Mouse (Mus musculus): ENCODE measurements around the gene Ugcg. TPM values are rescaled to one million over a fixed set of nuclear protein-coding genes. Genes with fewer than 3 reads are reported as not detected.

Gene Ugcg
- polyA plus RNA-seq, 1 experiment from 2014 or later = 15.8 TPM

DNA sequence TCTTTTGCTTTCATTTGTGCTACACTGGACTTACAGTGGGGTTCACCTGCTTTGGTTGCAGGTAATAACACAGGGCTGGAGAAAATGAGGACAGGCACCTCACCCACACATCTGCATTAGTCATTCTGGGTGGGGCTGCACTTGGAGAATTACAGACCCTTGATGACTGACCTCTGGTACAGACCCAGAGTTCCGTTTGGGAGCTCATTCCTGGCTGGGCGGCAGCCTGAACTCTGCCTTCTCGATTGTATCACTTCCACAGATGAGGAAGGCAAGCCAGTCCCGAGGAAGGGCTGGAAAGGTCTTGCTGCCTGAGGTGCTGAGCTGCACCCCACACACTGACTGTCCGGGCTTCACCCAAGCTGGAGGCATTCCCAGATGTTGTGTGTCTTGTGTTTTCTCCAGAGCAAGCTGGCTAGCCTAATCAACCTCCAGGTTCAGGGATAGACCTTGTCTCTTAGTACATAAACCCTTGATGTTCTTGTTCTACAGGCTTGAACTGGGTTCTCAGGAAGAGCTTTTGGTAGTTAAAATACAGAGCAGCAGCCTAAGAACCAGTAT is 34.1 kb downstream of the Ugcg start:
- Histone ChIP-seq H3K27ac (ENCODE audit: low read length) (no peak overlapping the region), H3K4me2 (replicated peaks; ENCODE audit: low read depth, low read length) (no peak overlapping the region), H3K9me3 (ENCODE audit: control insufficient read depth, low read depth, low read length) (no peaks in the 10 kb centered on the region), H3K9ac (replicated peaks; ENCODE audit: low read depth, low read length) (no peak overlapping the region), H3K4me1 (ENCODE audit: control insufficient read depth, insufficient read depth, low read length) (no peaks in the 10 kb centered on the region), H3K36me3 (ENCODE audit: control insufficient read depth, insufficient read depth, low read length) (peaks cover 18% of the 10 kb centered on the region; the same call in 1 of the 2 replicates), H3K27me3 (ENCODE audit: control insufficient read depth, insufficient read depth, low read length) (no peaks in the 10 kb centered on the region), H3K4me3 (ENCODE audit: low read depth, low read length) (no peak overlapping the region)
- ATAC-seq (ENCODE audit: insufficient number of reproducible peaks, insufficient read depth, low FRiP score, low read depth) = no peak
- 82% methylated on average over 5 of the region's 5 CpGs for WGBS

DNA sequence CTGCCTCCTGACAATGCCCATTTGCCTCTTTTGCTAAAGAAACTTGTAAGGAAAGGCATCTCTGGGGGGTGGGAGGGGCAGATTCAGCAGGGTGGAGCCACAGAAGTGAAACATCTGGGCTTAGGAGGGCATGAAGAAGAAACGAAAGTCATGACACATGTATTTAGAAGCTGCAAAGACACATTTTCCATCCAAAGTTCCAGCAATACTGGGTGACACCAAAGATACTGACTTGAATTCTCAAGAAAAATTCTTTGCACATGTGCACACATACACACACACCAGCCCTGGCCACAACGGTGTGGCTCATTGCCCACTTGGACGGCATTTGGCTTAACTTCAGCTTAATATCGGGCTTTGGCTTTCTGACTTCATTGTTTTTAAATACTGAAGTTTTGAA is 35.8 kb downstream of the Ugcg start:
- Histone ChIP-seq H3K27me3 (ENCODE audit: control insufficient read depth, insufficient read depth, low read length) (no peaks in the 10 kb centered on the region), H3K9me3 (ENCODE audit: control insufficient read depth, low read depth, low read length) (no peaks in the 10 kb centered on the region), H3K4me3 (ENCODE audit: low read depth, low read length) (no peak overlapping the region), H3K36me3 (ENCODE audit: control insufficient read depth, insufficient read depth, low read length) (0 out of 2 replicates have a peak, but pooled peaks cover 6% of the 10 kb centered on the region), H3K27ac (ENCODE audit: low read length) (no peak overlapping the region), H3K4me2 (replicated peaks; ENCODE audit: low read depth, low read length) (no peak overlapping the region), H3K4me1 (ENCODE audit: control insufficient read depth, insufficient read depth, low read length) (no peaks in the 10 kb centered on the region), H3K9ac (replicated peaks; ENCODE audit: low read depth, low read length) (no peak overlapping the region)
- WGBS = 95% methylated on average over 4 of the region's 4 CpGs
- no peak for ATAC-seq (ENCODE audit: insufficient number of reproducible peaks, insufficient read depth, low FRiP score, low read depth)

DNA sequence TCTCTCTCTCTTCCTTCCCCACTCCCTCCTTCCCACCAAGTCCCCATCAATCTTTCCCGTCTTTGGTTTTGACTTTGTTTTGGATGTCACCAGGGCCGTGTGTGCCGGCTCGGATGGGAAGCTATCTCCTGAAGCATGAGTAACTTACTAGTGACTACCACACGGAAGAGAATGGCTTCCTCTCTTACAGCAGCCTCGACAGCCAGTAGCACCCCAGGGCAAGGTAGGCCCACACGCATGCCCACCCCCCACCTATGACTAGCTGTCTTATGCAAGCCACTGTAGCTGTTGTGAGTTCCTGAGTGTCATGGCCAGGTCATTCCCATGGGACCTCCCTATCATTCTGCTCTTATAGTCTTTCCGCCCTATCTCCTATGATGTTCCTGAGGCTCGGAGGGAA is 38.0 kb downstream of the Ugcg start:
- WGBS = 68% methylated on average over 9 of the region's 9 CpGs
- Histone ChIP-seq H3K27ac (ENCODE audit: low read length) (no peak overlapping the region), H3K4me1 (ENCODE audit: control insufficient read depth, insufficient read depth, low read length) (no peaks in the 10 kb centered on the region), H3K9me3 (ENCODE audit: control insufficient read depth, low read depth, low read length) (no peaks in the 10 kb centered on the region), H3K9ac (replicated peaks; ENCODE audit: low read depth, low read length) (no peak overlapping the region), H3K4me3 (ENCODE audit: low read depth, low read length) (no peak overlapping the region), H3K36me3 (ENCODE audit: control insufficient read depth, insufficient read depth, low read length) (0 out of 2 replicates have a peak, but pooled peaks cover 2% of the 10 kb centered on the region), H3K4me2 (replicated peaks; ENCODE audit: low read depth, low read length) (no peak overlapping the region), H3K27me3 (ENCODE audit: control insufficient read depth, insufficient read depth, low read length) (no peaks in the 10 kb centered on the region)
- ATAC-seq (ENCODE audit: insufficient number of reproducible peaks, insufficient read depth, low FRiP score, low read depth) = no peak

DNA sequence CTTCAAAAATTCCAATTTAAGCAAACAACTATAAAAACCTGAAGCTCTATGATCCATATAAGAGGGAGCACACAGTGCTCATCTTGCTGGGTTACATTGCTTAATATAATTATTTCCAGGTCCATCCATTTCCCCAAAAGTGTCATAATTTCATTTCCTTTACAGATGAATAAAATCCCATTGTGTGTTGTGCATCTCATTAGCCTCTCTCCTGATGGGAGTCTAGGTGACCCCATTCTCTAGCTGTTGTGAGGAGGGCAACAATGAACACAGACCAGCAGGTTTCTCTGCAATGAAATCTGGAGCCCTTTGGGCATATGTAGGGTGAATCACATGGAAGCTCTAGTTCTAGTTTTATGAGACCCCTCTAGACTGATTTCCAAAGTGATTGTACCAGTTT is 39.9 kb downstream of the Ugcg start:
- Histone ChIP-seq H3K9me3 (ENCODE audit: control insufficient read depth, low read depth, low read length) (no peaks in the 10 kb centered on the region), H3K4me1 (ENCODE audit: control insufficient read depth, insufficient read depth, low read length) (no peaks in the 10 kb centered on the region), H3K4me2 (replicated peaks; ENCODE audit: low read depth, low read length) (no peak overlapping the region), H3K27ac (ENCODE audit: low read length) (no peak overlapping the region), H3K4me3 (ENCODE audit: low read depth, low read length) (no peak overlapping the region), H3K27me3 (ENCODE audit: control insufficient read depth, insufficient read depth, low read length) (no peaks in the 10 kb centered on the region), H3K9ac (replicated peaks; ENCODE audit: low read depth, low read length) (no peak overlapping the region), H3K36me3 (ENCODE audit: control insufficient read depth, insufficient read depth, low read length) (no peaks in the 10 kb centered on the region)
- no peak for ATAC-seq (ENCODE audit: insufficient number of reproducible peaks, insufficient read depth, low FRiP score, low read depth)

DNA sequence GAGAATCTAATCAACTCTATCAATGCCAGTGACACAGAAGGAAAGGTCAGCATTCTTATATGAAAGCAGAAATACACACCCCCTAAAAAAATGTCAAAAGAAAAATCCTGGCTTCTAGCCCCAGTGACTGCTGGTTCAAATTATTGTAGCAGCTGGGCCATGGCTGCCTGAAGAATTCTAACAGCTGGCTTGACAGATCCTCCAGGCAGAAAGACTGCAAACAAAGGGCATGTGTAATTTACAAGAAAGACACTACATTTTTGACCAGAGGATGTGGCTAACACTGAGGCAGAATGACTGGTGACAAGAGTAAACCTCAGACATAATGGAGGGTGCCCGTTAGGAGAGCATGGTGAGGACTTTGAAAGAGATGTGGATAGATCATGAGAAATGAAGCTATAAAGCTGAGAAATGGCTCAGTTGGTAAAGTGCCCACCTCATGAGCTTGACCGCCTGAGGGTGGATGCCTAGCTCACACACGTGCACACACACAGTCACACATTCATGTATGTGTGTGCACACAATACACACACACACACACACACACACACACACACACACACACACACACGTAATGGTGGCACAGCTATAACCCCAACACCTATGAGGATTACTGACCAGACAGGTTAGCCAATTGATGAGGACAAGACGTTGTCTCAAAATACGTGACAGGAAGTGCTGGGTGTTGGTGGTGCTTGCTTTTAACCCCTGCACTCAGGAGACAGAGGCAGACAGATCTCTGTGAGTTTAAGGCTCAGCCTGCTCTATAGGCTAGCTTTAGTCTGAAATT is 42.4 kb downstream of the Ugcg start:
- Histone ChIP-seq H3K27ac (ENCODE audit: low read length) (no peak overlapping the region; the same call in 1 of the 2 replicates), H3K9me3 (ENCODE audit: control insufficient read depth, low read depth, low read length) (no peaks in the 10 kb centered on the region), H3K27me3 (ENCODE audit: control insufficient read depth, insufficient read depth, low read length) (no peaks in the 10 kb centered on the region), H3K4me1 (ENCODE audit: control insufficient read depth, insufficient read depth, low read length) (no peaks in the 10 kb centered on the region), H3K9ac (replicated peaks; ENCODE audit: low read depth, low read length) (no peak overlapping the region), H3K4me3 (ENCODE audit: low read depth, low read length) (no peak overlapping the region), H3K4me2 (replicated peaks; ENCODE audit: low read depth, low read length) (no peak overlapping the region), H3K36me3 (ENCODE audit: control insufficient read depth, insufficient read depth, low read length) (no peaks in the 10 kb centered on the region)
- ATAC-seq (ENCODE audit: insufficient number of reproducible peaks, insufficient read depth, low FRiP score, low read depth) = no peak
- 84% methylated on average over 6 of the region's 6 CpGs for WGBS

DNA sequence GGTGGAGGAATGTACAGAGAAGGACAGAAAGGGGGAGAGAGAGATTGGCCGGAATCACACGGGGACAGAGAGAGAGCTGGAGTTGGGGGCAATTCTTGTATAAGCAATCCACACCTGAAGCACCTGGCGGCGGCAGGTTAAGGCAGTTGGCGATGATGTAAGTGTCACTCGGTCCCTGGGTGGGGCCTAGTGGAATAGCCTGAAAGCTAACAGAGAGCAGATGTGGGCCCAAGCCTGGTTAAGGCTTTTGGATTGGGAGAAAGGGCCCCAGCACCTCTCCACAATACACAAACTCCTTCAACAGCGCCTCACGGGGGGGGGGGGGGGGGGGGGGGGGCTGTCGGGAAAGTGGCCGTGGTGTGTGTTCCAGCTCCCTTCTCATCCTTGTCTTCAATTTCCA is 45.0 kb downstream of the Ugcg start:
- Histone ChIP-seq H3K36me3 (ENCODE audit: control insufficient read depth, insufficient read depth, low read length) (no peaks in the 10 kb centered on the region), H3K27ac (ENCODE audit: low read length) (no peak overlapping the region), H3K4me3 (ENCODE audit: low read depth, low read length) (no peak overlapping the region), H3K27me3 (ENCODE audit: control insufficient read depth, insufficient read depth, low read length) (no peaks in the 10 kb centered on the region), H3K4me2 (replicated peaks; ENCODE audit: low read depth, low read length) (no peak overlapping the region), H3K4me1 (ENCODE audit: control insufficient read depth, insufficient read depth, low read length) (no peaks in the 10 kb centered on the region), H3K9ac (replicated peaks; ENCODE audit: low read depth, low read length) (no peak overlapping the region), H3K9me3 (ENCODE audit: control insufficient read depth, low read depth, low read length) (no peaks in the 10 kb centered on the region)
- ATAC-seq (ENCODE audit: insufficient number of reproducible peaks, insufficient read depth, low FRiP score, low read depth) = no peak
- 97% methylated on average over 8 of the region's 10 CpGs for WGBS

DNA sequence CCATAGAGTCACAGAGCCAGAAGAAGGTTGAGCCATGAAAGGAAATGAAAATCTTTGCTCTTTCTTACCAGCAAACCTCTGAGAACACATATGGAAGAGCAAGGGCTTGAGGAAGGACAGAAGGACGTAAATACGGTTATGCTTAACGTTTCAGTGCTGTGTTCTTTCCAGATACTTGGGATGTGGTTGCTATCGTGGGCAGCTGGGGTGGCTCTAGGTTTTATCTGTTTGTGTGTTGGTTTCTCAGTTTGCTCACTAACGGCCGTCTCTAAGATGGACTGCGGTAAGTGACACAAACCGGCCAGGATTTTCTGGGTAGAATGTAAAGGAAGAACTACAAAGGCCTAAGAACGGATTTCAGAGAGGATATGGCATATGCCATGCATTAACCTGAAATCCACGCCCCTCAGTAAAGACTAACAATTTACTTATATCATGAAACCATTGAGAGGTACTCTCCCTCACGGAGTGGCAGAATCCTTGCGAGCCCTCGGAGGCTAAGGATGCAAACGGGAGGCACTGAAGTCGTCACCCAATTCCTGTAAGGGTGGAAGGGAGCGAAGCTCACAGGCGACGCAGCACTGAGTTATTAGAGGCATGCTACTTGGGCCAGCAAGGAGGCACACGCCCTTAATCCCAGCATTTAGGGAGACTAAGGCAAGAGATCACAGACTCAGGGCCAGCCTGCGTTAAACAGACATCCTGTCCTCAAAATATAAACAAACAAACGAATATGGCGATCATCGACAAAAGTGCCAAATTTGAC is 45.6 kb downstream of the Ugcg start:
- 85% methylated on average over 23 of the region's 23 CpGs for WGBS
- no peak for ATAC-seq (ENCODE audit: insufficient number of reproducible peaks, insufficient read depth, low FRiP score, low read depth)

DNA sequence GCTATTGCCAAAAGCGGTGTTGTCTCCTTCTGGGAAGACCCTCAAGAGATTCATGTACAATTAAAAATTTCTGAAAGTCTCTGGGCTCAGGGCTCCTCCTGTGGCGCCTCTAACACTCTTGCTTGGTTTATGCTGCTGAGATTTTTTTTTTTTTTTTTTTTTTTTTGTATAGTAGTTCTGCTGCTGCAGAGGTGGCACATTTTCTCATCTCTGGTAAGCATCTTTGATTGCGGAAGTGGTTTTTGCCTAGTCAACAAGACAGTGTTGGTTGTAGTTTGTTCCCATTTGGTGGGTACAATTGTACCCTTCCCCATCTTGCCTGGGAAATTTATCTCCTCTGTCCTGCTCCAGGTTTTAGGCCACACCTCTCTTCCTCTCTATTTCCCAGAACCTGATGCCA is 47.3 kb downstream of the Ugcg start:
- Histone ChIP-seq H3K4me3 (ENCODE audit: low read depth, low read length) (no peak overlapping the region), H3K4me2 (replicated peaks; ENCODE audit: low read depth, low read length) (no peak overlapping the region), H3K27me3 (ENCODE audit: control insufficient read depth, insufficient read depth, low read length) (no peaks in the 10 kb centered on the region), H3K9me3 (ENCODE audit: control insufficient read depth, low read depth, low read length) (no peaks in the 10 kb centered on the region), H3K27ac (ENCODE audit: low read length) (no peak overlapping the region), H3K4me1 (ENCODE audit: control insufficient read depth, insufficient read depth, low read length) (no peaks in the 10 kb centered on the region), H3K36me3 (ENCODE audit: control insufficient read depth, insufficient read depth, low read length) (no peaks in the 10 kb centered on the region), H3K9ac (replicated peaks; ENCODE audit: low read depth, low read length) (no peak overlapping the region)
- WGBS = 94% methylated on average over 3 of the region's 3 CpGs
- no peak for ATAC-seq (ENCODE audit: insufficient number of reproducible peaks, insufficient read depth, low FRiP score, low read depth)

More for the DNA sequence above, 45.6 kb downstream of the Ugcg start:
- no peaks in the 10 kb centered on the region for H3K36me3 ChIP-seq (ENCODE audit: control insufficient read depth, insufficient read depth, low read length)
- no peak overlapping the region for H3K4me2 ChIP-seq (replicated peaks; ENCODE audit: low read depth, low read length)
- H3K27ac ChIP-seq (ENCODE audit: low read length) = no peak overlapping the region
- no peaks in the 10 kb centered on the region for H3K4me1 ChIP-seq (ENCODE audit: control insufficient read depth, insufficient read depth, low read length)
- no peaks in the 10 kb centered on the region for H3K27me3 ChIP-seq (ENCODE audit: control insufficient read depth, insufficient read depth, low read length)
- no peak overlapping the region for H3K9ac ChIP-seq (replicated peaks; ENCODE audit: low read depth, low read length)
- no peaks in the 10 kb centered on the region for H3K9me3 ChIP-seq (ENCODE audit: control insufficient read depth, low read depth, low read length)
- H3K4me3 ChIP-seq (ENCODE audit: low read depth, low read length) = no peak overlapping the region
